Mouse (Mus musculus): ENCODE measurements at regions not wholly inside any gene's neighbourhood (a gene's known extent, or its start where the extent isn't known, plus 50 kb on each side); places are given as distances from the start of the nearest gene placed in this dataset.

GRCm38 (mm10) chr3:29879966-29880365 lies 667.8 kb downstream of the Mecom start:
- no peak for TF ChIP-seq CTCF (IDR thresholded peaks at IDR 0.05; ENCODE audit: borderline replicate concordance, insufficient read depth, low read length)
- no peak for TF ChIP-seq POLR2A (IDR thresholded peaks at IDR 0.05; ENCODE audit: low read depth, low read length)

Data from embryonic fibroblast, embryonic 13.5 days (primary cell).